Mouse (Mus musculus) E14TG2a.4 (cell line): ENCODE measurements at regions not wholly inside any gene's neighbourhood (a gene's known extent, or its start where the extent isn't known, plus 50 kb on each side); places are given as distances from the start of the nearest gene placed in this dataset.

Experiments used
- H3K27me3 ChIP-seq: 2 replicates; pipeline ENCODE4 v1.6.1; 2014; ENCODE audit warnings: low read length, control low read depth; ENCODE audit not compliant: insufficient read depth
- H3K36me3 ChIP-seq: 2 replicates; pipeline ENCODE4 v1.6.1; 2014; ENCODE audit warnings: low read length, control low read depth; ENCODE audit not compliant: insufficient read depth
- H3K4me1 ChIP-seq: replicated peaks from 2 replicates; pipeline ENCODE4 v1.6.1; 2014; ENCODE audit warnings: low read depth, low read length, control low read depth
- H3K4me3 ChIP-seq: replicated peaks from 2 replicates; pipeline ENCODE4 v1.5.1; 2014; ENCODE audit warnings: mild to moderate bottlenecking, low read length
- H3K9me3 ChIP-seq: 2 replicates; pipeline ENCODE4 v1.6.1; 2014; ENCODE audit warnings: low read length, control low read depth
- CTCF ChIP-seq: conservative IDR thresholded peaks from 2 replicates; pipeline ENCODE4 v1.5.1; 2014; ENCODE audit warnings: low read length
- NANOG ChIP-seq: IDR thresholded peaks from 2 replicates; pipeline ENCODE4 v1.6.1; 2014; ENCODE audit warnings: borderline replicate concordance, low read length, mixed read lengths
- POU5F1 ChIP-seq: IDR thresholded peaks from 2 replicates; pipeline ENCODE4 v1.6.1; 2014; ENCODE audit warnings: low read length, borderline replicate concordance

DNA sequence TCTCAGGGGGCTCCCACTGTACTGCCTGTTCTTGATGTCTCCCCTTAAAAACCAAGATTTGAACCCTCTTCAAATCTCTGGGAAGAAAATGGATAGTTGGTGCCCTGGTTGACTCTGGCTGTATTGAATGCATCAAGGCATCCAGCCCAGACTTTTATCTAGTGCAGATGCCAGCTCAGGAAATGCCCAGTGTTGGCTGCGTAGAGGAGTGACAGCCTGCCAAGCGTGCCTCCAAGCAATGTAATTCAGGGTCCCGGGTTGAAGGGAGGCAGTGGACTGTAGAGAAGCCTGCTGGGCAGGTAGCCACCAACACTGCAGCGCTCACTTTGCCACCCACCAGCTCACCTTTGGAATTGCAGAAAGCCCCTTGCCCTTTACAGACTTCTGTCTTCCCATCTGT is 146.4 kb downstream of the Opa1 start:
- H3K27me3 ChIP-seq, result peaks cover 27% of the 10 kb centered on the region
- no peak overlapping the region for H3K4me3 ChIP-seq
- H3K36me3 ChIP-seq, result no peaks in the 10 kb centered on the region
- peaks cover 81% of the 10 kb centered on the region for H3K4me1 ChIP-seq
- peaks cover 11% of the 10 kb centered on the region; the same call in 1 of the 2 replicates for H3K9me3 ChIP-seq
- TF ChIP-seq POU5F1 (no peak), CTCF (no peak), NANOG (no peak)

DNA sequence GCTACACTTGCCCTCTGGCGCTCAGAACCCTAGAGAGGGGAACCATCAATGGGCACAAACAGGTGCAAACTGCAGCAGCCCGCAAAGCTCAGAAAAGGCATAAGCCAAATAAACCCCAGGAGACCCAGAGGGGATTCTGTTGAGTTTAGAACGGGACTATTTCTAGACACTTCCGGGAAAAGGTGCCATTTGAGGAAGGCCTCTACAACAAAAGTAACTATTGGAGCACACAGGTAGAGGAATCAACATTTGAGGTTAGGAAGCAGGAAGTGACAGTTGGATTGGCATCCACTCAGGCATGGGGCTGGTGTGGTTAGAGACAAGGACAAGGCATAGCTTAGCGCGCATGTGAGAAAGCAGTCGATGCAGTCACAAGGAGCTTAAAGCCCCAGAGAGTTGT is 148.3 kb downstream of the Opa1 start:
- Histone ChIP-seq H3K4me3 (no peak overlapping the region), H3K36me3 (no peaks in the 10 kb centered on the region), H3K4me1 (peaks cover 64% of the 10 kb centered on the region), H3K9me3 (peaks cover 2% of the 10 kb centered on the region; the same call in 1 of the 2 replicates), H3K27me3 (peaks cover 28% of the 10 kb centered on the region)
- no peak for TF ChIP-seq CTCF
- TF ChIP-seq POU5F1, result no peak
- no peak for TF ChIP-seq NANOG

DNA sequence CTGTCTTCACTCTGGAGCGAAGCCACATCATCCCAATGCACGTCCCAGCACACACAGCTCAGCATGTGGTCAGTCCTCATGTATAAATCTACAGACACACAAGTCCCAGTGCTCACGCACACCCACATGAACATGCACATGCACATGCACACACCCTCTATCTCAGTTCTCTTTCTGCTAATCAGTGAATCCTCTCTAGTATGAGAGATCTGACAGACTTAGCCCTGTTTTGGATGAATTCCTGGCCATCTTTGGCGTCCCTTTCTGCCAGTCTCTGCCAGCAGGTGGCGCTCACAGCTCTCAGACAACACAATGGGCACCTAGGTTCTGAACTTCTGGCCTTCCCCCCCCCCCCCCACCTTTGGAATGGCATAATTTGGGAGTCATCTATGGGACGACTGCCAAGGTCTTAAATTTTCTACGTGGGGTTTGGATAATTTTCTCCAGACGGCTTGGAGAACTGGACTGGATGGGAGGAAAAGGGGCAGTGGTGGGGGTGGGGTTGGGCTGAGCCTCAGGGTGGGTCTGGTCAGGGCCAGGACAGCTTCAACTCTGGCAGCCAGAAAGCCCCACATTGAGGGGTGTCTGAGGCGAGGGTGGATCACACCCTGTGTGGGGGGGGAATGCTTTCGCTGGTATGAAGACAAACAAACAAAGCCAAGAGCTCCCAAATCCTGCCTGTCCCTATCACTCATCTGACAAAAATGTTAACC is 149.8 kb downstream of the Opa1 start:
- Histone ChIP-seq H3K36me3 (no peaks in the 10 kb centered on the region), H3K9me3 (no peaks in the 10 kb centered on the region), H3K4me3 (no peak overlapping the region), H3K4me1 (peaks cover 54% of the 10 kb centered on the region), H3K27me3 (peaks cover 41% of the 10 kb centered on the region)
- no peak for TF ChIP-seq POU5F1
- TF ChIP-seq CTCF, result peak; percentile 71

DNA sequence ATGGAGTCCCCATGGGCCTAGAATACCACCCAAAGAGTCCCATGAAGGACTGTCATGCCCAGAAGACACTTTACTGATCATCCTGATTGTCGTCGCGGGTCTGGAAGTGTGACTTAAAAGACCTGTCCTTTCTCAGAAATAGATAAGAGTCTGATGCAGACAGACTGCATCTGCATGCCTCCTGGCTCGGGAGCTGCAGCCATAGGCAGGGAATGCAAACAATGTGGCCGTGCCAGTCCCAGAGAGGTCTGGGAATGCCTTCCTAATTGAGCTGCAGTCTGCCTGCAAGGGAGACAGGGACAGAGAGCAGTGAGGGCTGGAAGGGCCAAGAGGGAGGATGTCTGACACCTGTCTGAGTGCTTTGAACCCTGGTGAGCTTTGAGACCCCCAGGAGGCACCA is 150.9 kb downstream of the Opa1 start:
- peaks cover 41% of the 10 kb centered on the region for H3K27me3 ChIP-seq
- no peaks in the 10 kb centered on the region for H3K36me3 ChIP-seq
- H3K9me3 ChIP-seq, result no peaks in the 10 kb centered on the region
- H3K4me3 ChIP-seq, result no peak overlapping the region
- peaks cover 59% of the 10 kb centered on the region for H3K4me1 ChIP-seq
- TF ChIP-seq NANOG, result no peak
- no peak for TF ChIP-seq CTCF
- TF ChIP-seq POU5F1, result no peak

GRCm38 (mm10) chr16:29732889-29733288 is 153.8 kb downstream of the Opa1 start:
- no peaks in the 10 kb centered on the region for H3K36me3 ChIP-seq
- peaks cover 45% of the 10 kb centered on the region for H3K4me1 ChIP-seq
- H3K27me3 ChIP-seq, result peaks cover 33% of the 10 kb centered on the region
- no peak overlapping the region for H3K4me3 ChIP-seq
- no peaks in the 10 kb centered on the region for H3K9me3 ChIP-seq
- TF ChIP-seq NANOG, result no peak
- TF ChIP-seq POU5F1, result no peak
- TF ChIP-seq CTCF, result no peak

DNA sequence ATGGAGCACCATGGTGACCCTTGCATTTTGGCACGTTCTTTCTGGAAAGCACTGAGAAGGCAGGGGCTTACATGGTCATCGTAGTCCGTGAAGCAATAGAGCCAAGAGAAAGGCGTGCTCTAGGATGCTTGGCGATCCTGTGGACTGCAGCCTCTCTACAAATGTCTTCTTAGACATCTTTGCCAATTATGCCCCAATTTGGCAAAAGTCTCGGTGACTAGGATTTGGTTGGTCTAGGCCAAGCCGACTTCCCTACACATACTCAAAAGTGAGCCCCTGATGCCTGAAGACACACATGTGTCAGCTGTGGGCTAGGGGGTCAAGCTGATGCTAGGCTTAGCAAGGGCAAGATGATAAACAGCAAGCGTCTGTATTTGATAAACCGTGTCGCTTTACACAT is 154.7 kb downstream of the Opa1 start:
- Histone ChIP-seq H3K27me3 (peaks cover 32% of the 10 kb centered on the region), H3K9me3 (no peaks in the 10 kb centered on the region), H3K4me1 (peaks cover 36% of the 10 kb centered on the region), H3K36me3 (no peaks in the 10 kb centered on the region), H3K4me3 (no peak overlapping the region)
- TF ChIP-seq POU5F1 (no peak), CTCF (no peak), NANOG (no peak)

GRCm38 (mm10) chr16:29734324-29734723 is 155.2 kb downstream of the Opa1 start:
- Histone ChIP-seq H3K4me3 (no peak overlapping the region), H3K9me3 (no peaks in the 10 kb centered on the region), H3K4me1 (peaks cover 32% of the 10 kb centered on the region), H3K36me3 (no peaks in the 10 kb centered on the region), H3K27me3 (peaks cover 32% of the 10 kb centered on the region)
- TF ChIP-seq POU5F1 (no peak), NANOG (no peak), CTCF (peak; percentile 24)

GRCm38 (mm10) chr16:29734738-29735250 is 155.7 kb downstream of the Opa1 start:
- no peaks in the 10 kb centered on the region for H3K36me3 ChIP-seq
- no peak overlapping the region for H3K4me3 ChIP-seq
- peaks cover 32% of the 10 kb centered on the region for H3K4me1 ChIP-seq
- no peak for TF ChIP-seq CTCF
- TF ChIP-seq POU5F1, result no peak
- no peak for TF ChIP-seq NANOG
- peaks cover 35% of the 10 kb centered on the region for H3K27me3 ChIP-seq
- no peaks in the 10 kb centered on the region for H3K9me3 ChIP-seq
